Mouse (Mus musculus) megakaryocyte, embryonic 14.5 days (primary cell): Measurements from ENCODE around the gene Naa60.

Source experiments
- FLI1 ChIP-seq: IDR thresholded peaks from 2 replicates; pipeline ENCODE4 v1.6.1; 2012; ENCODE audit warnings: low read length, inconsistent platforms, mixed read lengths
- GATA1 ChIP-seq: IDR thresholded peaks from 3 replicates; pipeline ENCODE4 v1.6.1; 2012; ENCODE audit warnings: mixed read lengths, low read length, inconsistent platforms, borderline replicate concordance

- no peak for TF ChIP-seq GATA1
- no peak for TF ChIP-seq FLI1
Measured at GRCm38 (mm10) chr16:3847871-3848270, 24.3 kb upstream of the Naa60 start.
